Mouse (Mus musculus) erythroblast, embryonic 14.5 days (primary cell): Measurements from ENCODE around the gene Crocc.

Experiments used
- GATA1 ChIP-seq: IDR thresholded peaks from 2 replicates; pipeline ENCODE4 v1.6.1; 2012; ENCODE audit warnings: low read length, inconsistent platforms, mixed read lengths
- TAL1 ChIP-seq: IDR thresholded peaks from 3 replicates; pipeline ENCODE4 v1.6.1; 2012; ENCODE audit warnings: low read length, inconsistent platforms, mixed read lengths

DNA sequence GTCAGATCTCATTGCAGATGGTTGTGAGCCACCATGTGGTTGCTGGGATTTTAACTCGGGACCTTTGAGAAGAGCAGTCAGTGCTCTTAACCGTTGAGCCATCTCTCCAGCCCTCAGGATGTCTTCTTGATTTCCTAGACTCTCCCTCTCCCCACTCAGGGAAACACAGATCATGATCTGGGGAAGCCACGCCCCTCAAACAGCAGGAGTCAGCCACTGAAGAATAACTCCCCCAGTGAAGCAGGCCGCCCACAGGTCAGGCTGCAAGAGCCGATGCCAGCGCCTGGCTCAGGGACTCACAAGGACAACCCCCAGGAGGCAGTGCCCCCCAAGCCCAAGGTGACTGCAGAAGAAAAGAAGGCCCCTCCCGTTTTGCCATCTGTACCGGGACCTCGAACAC is 36.4 kb upstream of the Crocc start:
- no peak for TF ChIP-seq GATA1
- TF ChIP-seq TAL1, result no peak
